Mouse (Mus musculus) stomach, postnatal 0 days (tissue): ENCODE results near the gene Spaca3. TPM values are rescaled to one million over a fixed set of nuclear protein-coding genes. Genes with fewer than 3 reads are reported as not detected.

Experiments
- ATAC-seq: fragments of 200-750 bp; cut with Nextera tagmentation; 2 replicates; pipeline ENCODE4 v1.8.0; 2017; ENCODE audit not compliant: low FRiP score, low TSS enrichment
- DNase-seq: peaks from one replicate; pipeline ENCODE4 v3.0.0-alpha.2; 2016; ENCODE audit warnings: low spot score
- H3K27ac ChIP-seq: fragments of 300-500 bp; sonication (generic); replicated peaks from 2 replicates; pipeline ENCODE4 v1.5.1; 2014; ENCODE audit warnings: mild to moderate bottlenecking, control low read depth
- H3K27me3 ChIP-seq: fragments of 300-500 bp; sonication (generic); 2 replicates; pipeline ENCODE4 v1.6.1; 2014; ENCODE audit warnings: low read length; ENCODE audit not compliant: control insufficient read depth, insufficient read depth
- H3K36me3 ChIP-seq: fragments of 300-500 bp; sonication (generic); 2 replicates; pipeline ENCODE4 v1.6.1; 2014; ENCODE audit warnings: low read length, mixed read lengths; ENCODE audit not compliant: control insufficient read depth, insufficient read depth
- H3K4me1 ChIP-seq: fragments of 300-500 bp; sonication (generic); replicated peaks from 2 replicates; pipeline ENCODE4 v1.6.1; 2014; ENCODE audit warnings: antibody characterized with exemption; ENCODE audit not compliant: control insufficient read depth, insufficient read depth
- H3K4me2 ChIP-seq: fragments of 300-500 bp; sonication (generic); replicated peaks from 2 replicates; pipeline ENCODE4 v1.6.1; 2014; ENCODE audit warnings: low read depth, mild to moderate bottlenecking, control low read depth, moderate library complexity
- H3K4me3 ChIP-seq: fragments of 300-500 bp; sonication (generic); 2 replicates; pipeline ENCODE4 v1.5.1; 2014; ENCODE audit warnings: low read depth, low read length, control low read depth
- H3K9ac ChIP-seq: fragments of 300-500 bp; sonication (generic); 2 replicates; pipeline ENCODE4 v1.6.1; 2014; ENCODE audit warnings: mild to moderate bottlenecking, low read length, control low read depth, mixed read lengths
- H3K9me3 ChIP-seq: fragments of 300-500 bp; sonication (generic); 2 replicates; pipeline ENCODE4 v1.6.1; 2016; ENCODE audit warnings: low read length; ENCODE audit not compliant: control insufficient read depth
- CTCF ChIP-seq: IDR thresholded peaks from 2 replicates; pipeline ENCODE4 v1.5.1; 2016; ENCODE audit warnings: antibody characterized with exemption, low read depth, mild to moderate bottlenecking, moderate library complexity
- EP300 ChIP-seq: optimal IDR thresholded peaks from 2 replicates; pipeline ENCODE3; 2016; ENCODE audit warnings: antibody characterized with exemption
- WGBS: fragments of 180-500 bp; shearing (Covaris S2); extraction: QIAGEN DNeasy Blood & Tissue Kit; methylation state at CpG from one replicate; pipeline ENCODE4 v1.1.7; 2014; 5-methylcytosine and 5-hydroxymethylcytosine counted together
- polyA plus RNA-seq: library from polyadenylated mRNA; unstranded; fragments of >200 nt; fragmentation: Nextera tagmentation; extraction: Ambion mirVana; gene quantifications from 2 replicates; pipeline ENCODE4 v1.2.1, GENCODE M21; 2015

The Spaca3 gene
- polyA plus RNA-seq, 1 experiment from 2014 or later, result 0.35 TPM

- WGBS, result 57% methylated on average over 17 of the region's 17 CpGs
- DNase-seq (peak; percentile 74), ATAC-seq (peak; percentile 65)
These were observed 14.6 kb downstream of the Spaca3 start for GRCm38 (mm10) chr11:80872509-80873474.

GRCm38 (mm10) chr11:80877131-80877651 is 19.0 kb downstream of the Spaca3 start:
- DNase-seq, result no peak
- Histone ChIP-seq H3K9ac (no peak overlapping the region), H3K36me3 (no peaks in the 10 kb centered on the region), H3K27me3 (no peaks in the 10 kb centered on the region), H3K4me2 (no peak overlapping the region), H3K27ac (no peak overlapping the region), H3K4me1 (no peaks in the 10 kb centered on the region), H3K9me3 (no peaks in the 10 kb centered on the region), H3K4me3 (no peak overlapping the region)
- no peak for ATAC-seq
- TF ChIP-seq EP300 (no peak), CTCF (no peak)
- WGBS, result 51% methylated on average over 11 of the region's 11 CpGs

More at GRCm38 (mm10) chr11:80872509-80873474, 14.6 kb downstream of the Spaca3 start:
- H3K4me3 ChIP-seq, result no peak overlapping the region
- no peak overlapping the region for H3K27ac ChIP-seq
- no peak overlapping the region for H3K4me2 ChIP-seq
- TF ChIP-seq CTCF, result peak; percentile 80
- TF ChIP-seq EP300, result no peak
- no peaks in the 10 kb centered on the region for H3K36me3 ChIP-seq
- no peaks in the 10 kb centered on the region for H3K27me3 ChIP-seq
- H3K9me3 ChIP-seq, result no peaks in the 10 kb centered on the region
- no peak overlapping the region for H3K9ac ChIP-seq
- no peaks in the 10 kb centered on the region for H3K4me1 ChIP-seq

GRCm38 (mm10) chr11:80878026-80878425 is 19.9 kb downstream of the Spaca3 start:
- no peak for DNase-seq
- Histone ChIP-seq H3K27me3 (no peaks in the 10 kb centered on the region), H3K4me1 (no peaks in the 10 kb centered on the region), H3K4me3 (no peak overlapping the region), H3K4me2 (no peak overlapping the region), H3K36me3 (no peaks in the 10 kb centered on the region), H3K9ac (no peak overlapping the region), H3K9me3 (no peaks in the 10 kb centered on the region), H3K27ac (no peak overlapping the region)
- WGBS, result 57% methylated on average over 2 of the region's 2 CpGs
- TF ChIP-seq EP300 (no peak), CTCF (no peak)
- ATAC-seq, result no peak

- H3K9me3 ChIP-seq, result no peaks in the 10 kb centered on the region
- no peak overlapping the region for H3K4me2 ChIP-seq
- H3K36me3 ChIP-seq, result no peaks in the 10 kb centered on the region
- 77% methylated on average over 7 of the region's 7 CpGs for WGBS
- DNase-seq, result no peak
- no peaks in the 10 kb centered on the region for H3K27me3 ChIP-seq
- H3K4me3 ChIP-seq, result no peak overlapping the region
- TF ChIP-seq EP300 (no peak), CTCF (no peak)
- no peak overlapping the region for H3K27ac ChIP-seq
- no peak overlapping the region for H3K9ac ChIP-seq
- no peaks in the 10 kb centered on the region for H3K4me1 ChIP-seq
- ATAC-seq, result no peak
These were observed 24.2 kb downstream of the Spaca3 start for GRCm38 (mm10) chr11:80882229-80882810.

- DNase-seq, result no peak
- 82% methylated on average over 6 of the region's 6 CpGs for WGBS
These were observed 26.5 kb downstream of the Spaca3 start for GRCm38 (mm10) chr11:80884521-80885231.

More at GRCm38 (mm10) chr11:80884521-80885231, 26.5 kb downstream of the Spaca3 start:
- H3K9ac ChIP-seq, result no peak overlapping the region
- TF ChIP-seq EP300 (no peak), CTCF (no peak)
- no peaks in the 10 kb centered on the region for H3K9me3 ChIP-seq
- H3K4me2 ChIP-seq, result no peak overlapping the region
- H3K27me3 ChIP-seq, result no peaks in the 10 kb centered on the region
- H3K27ac ChIP-seq, result no peak overlapping the region
- H3K36me3 ChIP-seq, result no peaks in the 10 kb centered on the region
- H3K4me1 ChIP-seq, result no peaks in the 10 kb centered on the region
- no peak overlapping the region for H3K4me3 ChIP-seq
- no peak for ATAC-seq
